Mouse (Mus musculus) E14TG2a.4 (cell line): ENCODE measurements around the gene Mex3d.

ENCODE experiments used
- CTCF ChIP-seq: conservative IDR thresholded peaks from 2 replicates; pipeline ENCODE4 v1.5.1; 2014; ENCODE audit warnings: low read length
- NANOG ChIP-seq: IDR thresholded peaks from 2 replicates; pipeline ENCODE4 v1.6.1; 2014; ENCODE audit warnings: borderline replicate concordance, low read length, mixed read lengths
- POU5F1 ChIP-seq: IDR thresholded peaks from 2 replicates; pipeline ENCODE4 v1.6.1; 2014; ENCODE audit warnings: low read length, borderline replicate concordance

DNA sequence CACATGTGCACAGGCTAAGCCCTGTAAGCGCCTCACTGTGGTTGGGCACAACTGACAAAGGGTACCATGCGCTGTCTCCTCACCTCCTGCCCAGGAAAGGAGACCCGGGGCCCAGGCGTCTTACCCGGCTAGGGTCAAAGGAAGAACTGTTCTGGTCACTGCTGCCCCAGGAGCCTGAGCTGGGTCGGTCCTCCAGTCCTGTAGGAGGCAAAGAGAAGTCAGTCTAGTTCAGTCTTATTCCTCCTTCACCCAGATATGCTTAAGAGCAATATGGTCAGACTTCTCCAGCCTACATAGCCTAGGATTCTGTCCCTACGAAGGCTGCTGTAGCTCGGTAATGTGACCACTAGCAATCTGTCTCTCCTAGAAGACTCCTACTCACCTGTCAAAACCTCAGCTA, 33.7 kb upstream of the Mex3d start:
- no peak for TF ChIP-seq CTCF
- TF ChIP-seq POU5F1 = no peak
- no peak for TF ChIP-seq NANOG
